Mouse (Mus musculus) mesoderm, embryonic 11.5 days (tissue): ENCODE measurements around the gene Opcml.

Experiments used
- DNase-seq: peaks from one replicate; pipeline ENCODE4 v3.0.0-alpha.2; 2012; ENCODE audit warnings: low read depth, low spot score

Opcml gene

GRCm38 (mm10) chr9:27790725-27791638 lies at the start of gene Opcml:
Gene Opcml, plus strand, starts transcription at chr9:27790775.
- peak; percentile 47 for DNase-seq

- DNase-seq, result no peak
Measured at GRCm38 (mm10) chr9:27758709-27759108, 31.9 kb upstream of the Opcml start.

- no peak for DNase-seq
Measured at GRCm38 (mm10) chr9:27761196-27761595, 29.4 kb upstream of the Opcml start.

GRCm38 (mm10) chr9:27766446-27766845 lies 24.1 kb upstream of the Opcml start:
- DNase-seq, result no peak

GRCm38 (mm10) chr9:27767196-27767900 lies 23.2 kb upstream of the Opcml start:
- no peak for DNase-seq

GRCm38 (mm10) chr9:27768788-27769187 lies 21.8 kb upstream of the Opcml start:
- DNase-seq, result no peak

GRCm38 (mm10) chr9:27781291-27781993 lies 9.1 kb upstream of the Opcml start:
- no peak for DNase-seq

- peak; percentile 57 for DNase-seq
Measured at GRCm38 (mm10) chr9:27781994-27782337, 8.6 kb upstream of the Opcml start.

GRCm38 (mm10) chr9:27791639-27791966 lies 1.0 kb downstream of the Opcml start:
- no peak for DNase-seq

- no peak for DNase-seq
Measured at GRCm38 (mm10) chr9:27792226-27792625, 1.7 kb downstream of the Opcml start.

- no peak for DNase-seq
Measured at GRCm38 (mm10) chr9:27792994-27793393, 2.4 kb downstream of the Opcml start.

- DNase-seq, result no peak
Measured at GRCm38 (mm10) chr9:27796535-27796934, 6.0 kb downstream of the Opcml start.

- DNase-seq, result no peak
Measured at GRCm38 (mm10) chr9:27800992-27801391, 10.4 kb downstream of the Opcml start.

- no peak for DNase-seq
Measured at GRCm38 (mm10) chr9:27801807-27802206, 11.2 kb downstream of the Opcml start.

GRCm38 (mm10) chr9:27802379-27802778 lies 11.8 kb downstream of the Opcml start:
- DNase-seq, result no peak

- no peak for DNase-seq
Measured at GRCm38 (mm10) chr9:27804461-27804860, 13.9 kb downstream of the Opcml start.

GRCm38 (mm10) chr9:27809741-27810140 lies 19.2 kb downstream of the Opcml start:
- no peak for DNase-seq

- DNase-seq, result peak; percentile 69
Measured at GRCm38 (mm10) chr9:27813207-27813790, 22.7 kb downstream of the Opcml start.

GRCm38 (mm10) chr9:27814161-27814560 lies 23.6 kb downstream of the Opcml start:
- no peak for DNase-seq

- DNase-seq, result no peak
Measured at GRCm38 (mm10) chr9:27821197-27821596, 30.6 kb downstream of the Opcml start.

- DNase-seq, result no peak
Measured at GRCm38 (mm10) chr9:27822681-27823080, 32.1 kb downstream of the Opcml start.

- no peak for DNase-seq
Measured at GRCm38 (mm10) chr9:27824424-27824823, 33.8 kb downstream of the Opcml start.
